Mouse (Mus musculus) heart, embryonic 16.5 days (tissue): ENCODE measurements around the gene Casd1. TPM values are rescaled to one million over a fixed set of nuclear protein-coding genes. Genes with fewer than 3 reads are reported as not detected.

Source experiments
- ATAC-seq: fragments of 200-750 bp; cut with Nextera tagmentation; replicated peaks from 2 replicates; pipeline ENCODE4 v1.8.0; 2017; ENCODE audit warnings: moderate number of reproducible peaks; ENCODE audit not compliant: insufficient read depth, low FRiP score; ENCODE audit errors: extremely low read depth
- H3K27ac ChIP-seq: fragments of 300-500 bp; sonication (generic); 2 replicates; pipeline ENCODE4 v1.5.1; 2014; ENCODE audit warnings: mild to moderate bottlenecking, low read length, control low read depth, moderate library complexity
- H3K27me3 ChIP-seq: fragments of 300-500 bp; sonication (generic); 2 replicates; pipeline ENCODE4 v1.6.1; 2014; ENCODE audit warnings: low read length, mixed read lengths; ENCODE audit not compliant: control insufficient read depth, insufficient read depth
- H3K36me3 ChIP-seq: fragments of 300-500 bp; sonication (generic); 2 replicates; pipeline ENCODE4 v1.6.1; 2014; ENCODE audit not compliant: control insufficient read depth, insufficient read depth
- H3K4me1 ChIP-seq: fragments of 300-500 bp; sonication (generic); 2 replicates; pipeline ENCODE4 v1.6.1; 2014; ENCODE audit warnings: low read length, mixed read lengths; ENCODE audit not compliant: control insufficient read depth, insufficient read depth
- H3K4me2 ChIP-seq: fragments of 300-500 bp; sonication (generic); 2 replicates; pipeline ENCODE4 v1.6.1; 2014; ENCODE audit warnings: low read depth, mild to moderate bottlenecking, control low read depth, low read length
- H3K4me3 ChIP-seq: fragments of 300-500 bp; sonication (generic); 2 replicates; pipeline ENCODE4 v1.5.1; 2014; ENCODE audit warnings: mild to moderate bottlenecking, control low read depth, low read length
- H3K9ac ChIP-seq: fragments of 300-500 bp; sonication (generic); 2 replicates; pipeline ENCODE4 v1.6.1; 2014; ENCODE audit warnings: low read length, control low read depth
- H3K9me3 ChIP-seq: fragments of 300-500 bp; sonication (generic); replicated peaks from 2 replicates; pipeline ENCODE4 v1.6.1; 2016; ENCODE audit warnings: low read length; ENCODE audit not compliant: control insufficient read depth
- WGBS: fragments of 180-500 bp; shearing (Covaris S2); extraction: QIAGEN DNeasy Blood & Tissue Kit; methylation state at CpG from one replicate; pipeline ENCODE4 v1.1.7; 2014; 5-methylcytosine and 5-hydroxymethylcytosine counted together
- polyA plus RNA-seq: library from polyadenylated mRNA; unstranded; fragments of >200 nt; fragmentation: Nextera tagmentation; extraction: Ambion mirVana; gene quantifications from 2 replicates; pipeline ENCODE4 v1.2.1, GENCODE M21; 2015

Casd1 gene
- polyA plus RNA-seq, 1 experiment from 2014 or later, result 25.5 TPM

DNA sequence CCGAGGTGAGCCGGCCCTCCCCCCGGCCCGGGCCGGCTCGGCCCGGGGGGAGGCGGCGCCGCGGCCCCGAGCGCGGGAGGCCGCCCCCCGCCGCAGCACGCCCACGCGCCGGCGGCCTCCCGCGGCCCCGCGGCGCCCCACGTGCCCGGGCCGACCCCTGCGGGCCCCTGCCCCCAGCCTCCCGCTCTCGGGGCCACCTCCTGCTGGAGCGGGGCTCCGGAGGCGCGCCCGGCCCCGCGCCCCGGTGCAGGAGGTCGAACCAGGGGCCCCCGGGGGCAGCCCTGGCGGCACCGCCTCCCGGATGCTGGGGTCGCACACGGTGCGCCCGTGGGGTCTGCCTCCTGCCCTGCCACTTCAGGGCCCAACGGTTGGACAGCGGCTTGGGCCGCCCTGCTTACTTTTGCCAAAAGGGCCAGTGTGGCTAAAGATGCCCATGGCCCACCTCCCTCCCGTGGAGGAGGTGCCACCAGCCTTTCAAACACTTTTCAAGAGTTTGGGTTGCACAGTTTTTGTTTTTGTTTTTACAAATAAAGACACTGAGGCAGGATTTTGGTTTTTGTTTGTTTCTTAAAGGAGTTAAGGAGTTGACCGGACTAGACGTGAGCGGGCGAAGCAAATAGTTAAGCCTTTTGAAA lies 775 bp downstream of the Casd1 start:
- H3K9me3 ChIP-seq, result no peaks in the 10 kb centered on the region
- H3K9ac ChIP-seq, result peak overlapping the region; percentile 97
- H3K36me3 ChIP-seq, result no peaks in the 10 kb centered on the region
- H3K27ac ChIP-seq, result peak overlapping the region; percentile 93
- H3K4me1 ChIP-seq, result peaks cover 4% of the 10 kb centered on the region; the same call in 1 of the 2 replicates
- ATAC-seq, result peak; percentile 77
- H3K4me2 ChIP-seq, result peak overlapping the region; percentile 81
- no peaks in the 10 kb centered on the region for H3K27me3 ChIP-seq
- H3K4me3 ChIP-seq, result peak overlapping the region; percentile 83
- 11% methylated on average over 26 of the region's 58 CpGs for WGBS

GRCm38 (mm10) chr6:4602012-4602411 lies 1.4 kb downstream of the Casd1 start:
- Histone ChIP-seq H3K9me3 (no peaks in the 10 kb centered on the region), H3K9ac (peak overlapping the region; percentile 97; the same call in 1 of the 2 replicates), H3K4me3 (peak overlapping the region; percentile 83), H3K4me2 (peak overlapping the region; percentile 81), H3K36me3 (no peaks in the 10 kb centered on the region), H3K4me1 (peaks cover 4% of the 10 kb centered on the region; the same call in 1 of the 2 replicates), H3K27ac (no peak overlapping the region; the same call in 1 of the 2 replicates), H3K27me3 (no peaks in the 10 kb centered on the region)
- ATAC-seq, result no peak
- 69% methylated on average over 5 of the region's 5 CpGs for WGBS

- H3K4me2 ChIP-seq, result no peak overlapping the region
- H3K27me3 ChIP-seq, result no peaks in the 10 kb centered on the region
- peaks cover 4% of the 10 kb centered on the region; the same call in 1 of the 2 replicates for H3K4me1 ChIP-seq
- H3K27ac ChIP-seq, result no peak overlapping the region
- no peaks in the 10 kb centered on the region for H3K9me3 ChIP-seq
- no peak overlapping the region for H3K4me3 ChIP-seq
- 80% methylated on average over 4 of the region's 4 CpGs for WGBS
- H3K36me3 ChIP-seq, result no peaks in the 10 kb centered on the region
- ATAC-seq, result no peak
- H3K9ac ChIP-seq, result no peak overlapping the region
These were observed 5.8 kb downstream of the Casd1 start for GRCm38 (mm10) chr6:4606394-4606793.

- H3K4me3 ChIP-seq, result no peak overlapping the region
- no peak overlapping the region for H3K4me2 ChIP-seq
- H3K9ac ChIP-seq, result no peak overlapping the region
- WGBS, result 46% methylated on average over 4 of the region's 4 CpGs
- H3K9me3 ChIP-seq, result no peaks in the 10 kb centered on the region
- H3K4me1 ChIP-seq, result no peaks in the 10 kb centered on the region; the same call in 1 of the 2 replicates
- H3K27ac ChIP-seq, result no peak overlapping the region
- ATAC-seq, result no peak
- H3K36me3 ChIP-seq, result peaks cover 6% of the 10 kb centered on the region
- no peaks in the 10 kb centered on the region for H3K27me3 ChIP-seq
These were observed 9.7 kb downstream of the Casd1 start for GRCm38 (mm10) chr6:4610216-4610896.

DNA sequence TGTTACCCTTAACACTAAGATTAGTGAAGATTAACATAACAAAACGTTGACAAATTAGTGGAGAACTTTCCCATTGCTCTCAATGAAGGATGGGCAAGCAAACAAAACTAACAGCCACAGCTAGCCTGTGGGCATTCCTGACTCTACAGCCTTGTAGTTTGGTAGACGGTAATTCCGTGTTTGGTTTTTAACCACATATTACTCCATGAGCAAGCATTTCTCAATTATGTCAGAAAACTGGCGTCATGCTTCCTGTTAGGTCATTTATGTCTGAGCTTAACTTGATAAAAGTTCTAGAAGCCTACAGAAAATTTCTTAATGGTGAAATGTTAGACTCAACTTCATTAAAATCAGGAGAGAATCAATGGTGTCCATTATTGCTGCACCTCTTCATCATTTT lies 11.2 kb downstream of the Casd1 start:
- Histone ChIP-seq H3K4me3 (no peak overlapping the region), H3K36me3 (peaks cover 8% of the 10 kb centered on the region), H3K4me1 (no peaks in the 10 kb centered on the region), H3K9ac (no peak overlapping the region), H3K4me2 (no peak overlapping the region), H3K9me3 (no peaks in the 10 kb centered on the region), H3K27ac (no peak overlapping the region), H3K27me3 (no peaks in the 10 kb centered on the region)
- ATAC-seq, result no peak
- WGBS, result 84% methylated on average over 4 of the region's 4 CpGs

DNA sequence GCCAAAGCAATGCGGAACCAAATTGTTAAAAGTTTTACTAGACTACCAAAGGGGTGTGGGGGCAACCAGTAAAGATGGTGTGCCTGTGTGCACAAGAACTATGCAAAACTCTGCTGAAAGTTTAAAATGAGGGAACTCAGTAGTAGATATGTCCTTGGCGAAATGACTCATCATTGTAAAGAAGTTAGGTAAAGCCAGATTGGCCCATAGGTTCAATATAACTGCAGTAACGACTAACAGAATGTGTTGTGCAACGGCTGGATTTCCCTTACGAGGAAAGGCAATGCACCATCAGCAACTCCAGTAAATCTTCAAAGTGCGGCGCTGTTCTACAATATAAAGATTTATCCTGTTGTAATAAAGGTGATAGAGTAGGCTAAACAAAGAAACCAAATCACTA lies 11.8 kb downstream of the Casd1 start:
- no peaks in the 10 kb centered on the region for H3K4me1 ChIP-seq
- peaks cover 11% of the 10 kb centered on the region for H3K36me3 ChIP-seq
- H3K4me3 ChIP-seq, result no peak overlapping the region
- H3K9me3 ChIP-seq, result no peaks in the 10 kb centered on the region
- ATAC-seq, result no peak
- no peak overlapping the region for H3K9ac ChIP-seq
- H3K27me3 ChIP-seq, result no peaks in the 10 kb centered on the region
- 90% methylated on average over 7 of the region's 7 CpGs for WGBS
- no peak overlapping the region for H3K27ac ChIP-seq
- H3K4me2 ChIP-seq, result no peak overlapping the region

DNA sequence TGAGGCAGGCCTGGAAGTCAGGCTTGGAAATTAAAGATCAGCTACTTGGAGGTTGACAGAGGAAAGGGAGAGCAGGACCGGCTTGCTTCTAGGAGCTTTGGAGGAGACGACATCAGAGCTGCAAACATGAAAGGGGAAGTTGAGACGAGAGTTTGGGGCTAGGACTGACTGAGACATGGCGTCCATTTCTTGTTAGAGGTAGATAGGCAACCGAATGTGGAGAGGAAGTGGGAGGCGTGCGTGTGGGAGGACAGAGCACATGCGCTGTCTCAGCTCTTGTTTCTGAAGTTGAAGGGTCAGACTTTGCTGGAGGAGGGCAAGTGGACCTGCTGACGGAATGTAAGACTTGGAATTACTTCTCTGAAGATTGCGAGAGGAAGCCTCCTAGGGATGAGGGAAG lies 17.3 kb downstream of the Casd1 start:
- ATAC-seq, result no peak
- Histone ChIP-seq H3K27me3 (no peaks in the 10 kb centered on the region), H3K27ac (no peak overlapping the region), H3K4me3 (no peak overlapping the region), H3K4me1 (no peaks in the 10 kb centered on the region), H3K4me2 (no peak overlapping the region), H3K9ac (no peak overlapping the region), H3K36me3 (peaks cover 18% of the 10 kb centered on the region), H3K9me3 (no peaks in the 10 kb centered on the region)
- 68% methylated on average over 10 of the region's 10 CpGs for WGBS

DNA sequence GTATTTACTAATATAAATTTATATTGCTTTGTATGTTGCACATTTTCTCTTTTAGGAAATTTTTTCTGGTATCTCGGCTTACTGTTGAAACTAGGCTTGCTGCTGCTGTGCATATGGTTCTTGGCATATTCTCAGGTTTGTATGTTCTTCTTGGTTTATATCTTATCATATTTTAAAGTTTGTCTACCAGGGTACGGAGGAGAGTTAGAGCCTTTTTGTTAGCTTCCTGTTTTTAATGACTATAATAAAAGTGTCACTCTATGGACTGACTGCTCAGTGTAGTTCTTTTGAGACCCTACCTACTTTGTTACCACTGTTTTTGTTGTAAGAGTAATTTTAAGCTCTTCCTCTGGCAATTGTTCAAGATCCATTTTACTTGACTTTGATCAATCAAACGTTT lies 30.8 kb downstream of the Casd1 start:
- H3K9ac ChIP-seq, result no peak overlapping the region
- H3K27me3 ChIP-seq, result no peaks in the 10 kb centered on the region
- no peaks in the 10 kb centered on the region for H3K9me3 ChIP-seq
- WGBS, result 62% methylated on average over 3 of the region's 3 CpGs
- H3K36me3 ChIP-seq, result no peaks in the 10 kb centered on the region; the same call in 1 of the 2 replicates
- no peak overlapping the region for H3K4me2 ChIP-seq
- H3K27ac ChIP-seq, result no peak overlapping the region
- H3K4me1 ChIP-seq, result no peaks in the 10 kb centered on the region
- no peak for ATAC-seq
- H3K4me3 ChIP-seq, result no peak overlapping the region

- Histone ChIP-seq H3K27me3 (no peaks in the 10 kb centered on the region), H3K36me3 (peaks cover 4% of the 10 kb centered on the region), H3K27ac (no peak overlapping the region), H3K9ac (no peak overlapping the region), H3K4me3 (no peak overlapping the region), H3K4me1 (no peaks in the 10 kb centered on the region), H3K9me3 (no peaks in the 10 kb centered on the region), H3K4me2 (no peak overlapping the region)
- 85% methylated on average over 4 of the region's 4 CpGs for WGBS
- ATAC-seq, result no peak
These were observed 32.5 kb downstream of the Casd1 start for GRCm38 (mm10) chr6:4633189-4633588.
